Mouse (Mus musculus): ENCODE measurements at regions not wholly inside any gene's neighbourhood (a gene's known extent, or its start where the extent isn't known, plus 50 kb on each side); places are given as distances from the start of the nearest gene placed in this dataset. TPM values are rescaled to one million over a fixed set of nuclear protein-coding genes. Genes with fewer than 3 reads are reported as not detected.
A peak's percentile ranks its signal among the peaks of the same experiment; 100 is the strongest.
"Not testable (repeated sequence)": the region's sequence is repeated elsewhere in the genome, so short reads cannot be mapped to it uniquely, and the experiment has no call there.

GRCm38 (mm10) chr12:77031448-77031847, 69.4 kb upstream of the Max start:
- Histone ChIP-seq H3K4me3 (replicated peaks) (no peak overlapping the region), H3K4me2 (no peak overlapping the region), H3K9me3 (replicated peaks) (no peaks in the 10 kb centered on the region), H3K36me3 (replicated peaks) (no peaks in the 10 kb centered on the region), H3K4me1 (replicated peaks) (no peaks in the 10 kb centered on the region), H3K27me3 (no peaks in the 10 kb centered on the region), H3K9ac (no peak overlapping the region), H3K27ac (replicated peaks) (no peak overlapping the region)
- ATAC-seq (ENCODE audit: insufficient read depth) = no peak
- WGBS (ENCODE audit: insufficient replicate concordance) = 65% methylated on average over 1 of the region's 1 CpGs

- H3K4me2 ChIP-seq = no peak overlapping the region
- no peaks in the 10 kb centered on the region; the same call in 1 of the 2 replicates for H3K4me1 ChIP-seq (replicated peaks)
- WGBS (ENCODE audit: insufficient replicate concordance) = 42% methylated on average over 7 of the region's 7 CpGs
- H3K27me3 ChIP-seq = 0 out of 2 replicates have a peak, but pooled peaks cover 5% of the 10 kb centered on the region
- H3K9me3 ChIP-seq (replicated peaks) = no peaks in the 10 kb centered on the region
- no peaks in the 10 kb centered on the region for H3K36me3 ChIP-seq (replicated peaks)
- no peak overlapping the region for H3K27ac ChIP-seq (replicated peaks)
- peak; percentile 34; the same call in 1 of the 2 replicates for ATAC-seq (ENCODE audit: insufficient read depth)
- no peak overlapping the region for H3K9ac ChIP-seq
- no peak overlapping the region for H3K4me3 ChIP-seq (replicated peaks)
Measured at GRCm38 (mm10) chr12:77025431-77025879, 63.5 kb upstream of the Max start.

- Histone ChIP-seq H3K27ac (replicated peaks) (no peak overlapping the region), H3K4me3 (replicated peaks) (no peak overlapping the region), H3K9ac (no peak overlapping the region), H3K9me3 (replicated peaks) (no peaks in the 10 kb centered on the region), H3K27me3 (0 out of 2 replicates have a peak, but pooled peaks cover 5% of the 10 kb centered on the region), H3K4me2 (no peak overlapping the region), H3K4me1 (replicated peaks) (no peaks in the 10 kb centered on the region; the same call in 1 of the 2 replicates), H3K36me3 (replicated peaks) (no peaks in the 10 kb centered on the region)
- WGBS (ENCODE audit: insufficient replicate concordance) = 49% methylated on average over 5 of the region's 5 CpGs
- no peak for ATAC-seq (ENCODE audit: insufficient read depth)
Measured at GRCm38 (mm10) chr12:77022538-77022937, 60.5 kb upstream of the Max start.

- Histone ChIP-seq H3K9ac (no peak overlapping the region), H3K27me3 (0 out of 2 replicates have a peak, but pooled peaks cover 5% of the 10 kb centered on the region), H3K4me3 (replicated peaks) (no peak overlapping the region), H3K4me2 (no peak overlapping the region), H3K9me3 (replicated peaks) (no peaks in the 10 kb centered on the region), H3K36me3 (replicated peaks) (no peaks in the 10 kb centered on the region), H3K27ac (replicated peaks) (no peak overlapping the region), H3K4me1 (replicated peaks) (no peaks in the 10 kb centered on the region; the same call in 1 of the 2 replicates)
- WGBS (ENCODE audit: insufficient replicate concordance) = 70% methylated on average over 5 of the region's 5 CpGs
- ATAC-seq (ENCODE audit: insufficient read depth) = no peak
Measured at GRCm38 (mm10) chr12:77021881-77022280, 59.9 kb upstream of the Max start.

GRCm38 (mm10) chr12:77019708-77020511, 57.9 kb upstream of the Max start:
- ATAC-seq (ENCODE audit: insufficient read depth) = no peak
- Histone ChIP-seq H3K4me3 (replicated peaks) (no peak overlapping the region), H3K9me3 (replicated peaks) (no peaks in the 10 kb centered on the region), H3K27me3 (0 out of 2 replicates have a peak, but pooled peaks cover 5% of the 10 kb centered on the region), H3K27ac (replicated peaks) (no peak overlapping the region), H3K9ac (no peak overlapping the region), H3K36me3 (replicated peaks) (no peaks in the 10 kb centered on the region), H3K4me1 (replicated peaks) (no peaks in the 10 kb centered on the region), H3K4me2 (no peak overlapping the region)
- WGBS (ENCODE audit: insufficient replicate concordance) = 48% methylated on average over 14 of the region's 14 CpGs

GRCm38 (mm10) chr12:77019148-77019547, 57.1 kb upstream of the Max start:
- ATAC-seq (ENCODE audit: insufficient read depth) = not testable (repeated sequence)

GRCm38 (mm10) chr12:77018373-77018772, 56.4 kb upstream of the Max start:
- Histone ChIP-seq H3K27ac (replicated peaks) (no peak overlapping the region), H3K4me1 (replicated peaks) (no peaks in the 10 kb centered on the region), H3K9me3 (replicated peaks) (no peaks in the 10 kb centered on the region), H3K4me2 (no peak overlapping the region), H3K4me3 (replicated peaks) (no peak overlapping the region), H3K9ac (no peak overlapping the region), H3K36me3 (replicated peaks) (no peaks in the 10 kb centered on the region), H3K27me3 (0 out of 2 replicates have a peak, but pooled peaks cover 5% of the 10 kb centered on the region)
- WGBS (ENCODE audit: insufficient replicate concordance) = 42% methylated on average over 6 of the region's 6 CpGs
- no peak for ATAC-seq (ENCODE audit: insufficient read depth)

More at GRCm38 (mm10) chr12:77019148-77019547, 57.1 kb upstream of the Max start:
- not testable (repeated sequence) for H3K9me3 ChIP-seq (replicated peaks); H3K9ac ChIP-seq; H3K4me1 ChIP-seq (replicated peaks); H3K27ac ChIP-seq (replicated peaks); H3K4me2 ChIP-seq; H3K4me3 ChIP-seq (replicated peaks); H3K27me3 ChIP-seq; H3K36me3 ChIP-seq (replicated peaks)
- 54% methylated on average over 2 of the region's 2 CpGs for WGBS (ENCODE audit: insufficient replicate concordance)

GRCm38 (mm10) chr12:77014908-77015307, 52.9 kb upstream of the Max start:
- no peak overlapping the region for H3K9ac ChIP-seq
- no peaks in the 10 kb centered on the region for H3K36me3 ChIP-seq (replicated peaks)
- H3K27ac ChIP-seq (replicated peaks) = no peak overlapping the region
- H3K4me3 ChIP-seq (replicated peaks) = no peak overlapping the region
- no peaks in the 10 kb centered on the region for H3K27me3 ChIP-seq
- peaks cover 4% of the 10 kb centered on the region; the same call in 1 of the 2 replicates for H3K4me1 ChIP-seq (replicated peaks)
- ATAC-seq (ENCODE audit: insufficient read depth) = no peak
- 64% methylated on average over 2 of the region's 2 CpGs for WGBS (ENCODE audit: insufficient replicate concordance)
- no peak overlapping the region for H3K4me2 ChIP-seq
- no peaks in the 10 kb centered on the region for H3K9me3 ChIP-seq (replicated peaks)

Small RNA genes lying in the stretch of these regions (microRNA-seq; reads per million reads assigned to microRNA genes)
- not detected for gene Gm22696
